Mouse (Mus musculus): ENCODE measurements at regions not wholly inside any gene's neighbourhood (a gene's known extent, or its start where the extent isn't known, plus 50 kb on each side); places are given as distances from the start of the nearest gene placed in this dataset.

- peak; percentile 70 for TF ChIP-seq ETS1 (IDR thresholded peaks at IDR 0.05; ENCODE audit: low read depth, low read length)
- peak; percentile 71 for TF ChIP-seq MXI1 (IDR thresholded peaks at IDR 0.05; ENCODE audit: low read depth, low read length)
- TF ChIP-seq TCF12 (IDR thresholded peaks at IDR 0.05; ENCODE audit: low read depth, low read length): peak; percentile 27; the same call in 1 of the 2 replicates
- no peak for TF ChIP-seq UBTF (IDR thresholded peaks at IDR 0.05; ENCODE audit: borderline replicate concordance, insufficient read depth, low read depth, low read length)
- TF ChIP-seq BHLHE40 (IDR thresholded peaks at IDR 0.05; ENCODE audit: borderline replicate concordance, low read depth, low read length): peak; percentile 99
- peak; percentile 82 for TF ChIP-seq USF1 (IDR thresholded peaks at IDR 0.05; ENCODE audit: low read depth, low read length)
- peak; percentile 30; the same call in 1 of the 2 replicates for TF ChIP-seq RCOR1 (IDR thresholded peaks at IDR 0.05; ENCODE audit: low read depth, low read length)
- no peak for TF ChIP-seq NELFE (IDR thresholded peaks at IDR 0.05; ENCODE audit: low read depth, low read length)
Observed at GRCm38 (mm10) chr2:72855276-72855970, 124.8 kb downstream of the Sp3 start (continued).

- H3K27me3 ChIP-seq (ENCODE audit: control insufficient read depth in 1 of 2, insufficient read depth in 2 of 2, low read length in 2 of 2): no peaks in the 10 kb centered on the region
- peaks cover 0 to 24% of the 10 kb centered on the region in 2 experiments; a peak in 2 of 4 replicates for H3K4me1 ChIP-seq (ENCODE audit: control insufficient read depth in 1 of 2, insufficient read depth in 2 of 2, low read length in 2 of 2)
- no peaks in the 10 kb centered on the region for H3K79me2 ChIP-seq (ENCODE audit: control insufficient read depth, insufficient read depth, low read length, poor library complexity)
- no peak for TF ChIP-seq TBP (IDR thresholded peaks at IDR 0.05; ENCODE audit: low read depth, low read length)
- no peak overlapping the region for H3K4me3 ChIP-seq (ENCODE audit: control insufficient read depth in 1 of 2, insufficient read depth in 1 of 2, low read depth in 2 of 2, low read length in 2 of 2)
- no peak for DNase-seq (ENCODE audit: low read depth, low spot score)
- no peak overlapping the region for H3K9ac ChIP-seq (ENCODE audit: control insufficient read depth, low read depth, low read length, poor library complexity, severe bottlenecking)
- peak overlapping the region; percentile 47 for H3K27ac ChIP-seq (ENCODE audit: control insufficient read depth, low read depth, low read length)
- H3K9me3 ChIP-seq (replicated peaks; ENCODE audit: insufficient read depth, low read length): no peaks in the 10 kb centered on the region
- peaks cover 0 to 16% of the 10 kb centered on the region in 2 experiments; a peak in 2 of 4 replicates for H3K36me3 ChIP-seq (ENCODE audit: control insufficient read depth in 1 of 2, insufficient read depth in 2 of 2, low read length in 2 of 2)
Observed at GRCm38 (mm10) chr2:72855971-72856755, 124.1 kb downstream of the Sp3 start.

GRCm38 (mm10) chr2:72857377-72857776, 122.9 kb downstream of the Sp3 start:
- no peak overlapping the region for H3K27ac ChIP-seq (ENCODE audit: control insufficient read depth, low read depth, low read length)
- peaks cover 0 to 24% of the 10 kb centered on the region in 2 experiments; a peak in 2 of 4 replicates for H3K4me1 ChIP-seq (ENCODE audit: control insufficient read depth in 1 of 2, insufficient read depth in 2 of 2, low read length in 2 of 2)
- DNase-seq (ENCODE audit: low read depth, low spot score): no peak
- no peak overlapping the region for H3K9ac ChIP-seq (ENCODE audit: control insufficient read depth, low read depth, low read length, poor library complexity, severe bottlenecking)
- H3K27me3 ChIP-seq (ENCODE audit: control insufficient read depth in 1 of 2, insufficient read depth in 2 of 2, low read length in 2 of 2): no peaks in the 10 kb centered on the region
- TF ChIP-seq MEF2A (IDR thresholded peaks at IDR 0.05; ENCODE audit: extremely low read depth, insufficient replicate concordance, low read depth, low read length, poor library complexity, severe bottlenecking): no peak
- peaks cover 0 to 16% of the 10 kb centered on the region in 2 experiments; a peak in 2 of 4 replicates for H3K36me3 ChIP-seq (ENCODE audit: control insufficient read depth in 1 of 2, insufficient read depth in 2 of 2, low read length in 2 of 2)
- H3K4me3 ChIP-seq (ENCODE audit: control insufficient read depth in 1 of 2, insufficient read depth in 1 of 2, low read depth in 2 of 2, low read length in 2 of 2): no peak overlapping the region
- no peaks in the 10 kb centered on the region for H3K9me3 ChIP-seq (replicated peaks; ENCODE audit: insufficient read depth, low read length)
- H3K79me2 ChIP-seq (ENCODE audit: control insufficient read depth, insufficient read depth, low read length, poor library complexity): no peaks in the 10 kb centered on the region

All from MEL (cell line).